Mouse (Mus musculus) 416B (cell line): ENCODE results near the gene Bloc1s5.

Source experiments
- DNase-seq: peaks from one replicate; pipeline ENCODE4 v3.0.0; 2011; ENCODE audit warnings: low read depth

The Bloc1s5 gene

DNA sequence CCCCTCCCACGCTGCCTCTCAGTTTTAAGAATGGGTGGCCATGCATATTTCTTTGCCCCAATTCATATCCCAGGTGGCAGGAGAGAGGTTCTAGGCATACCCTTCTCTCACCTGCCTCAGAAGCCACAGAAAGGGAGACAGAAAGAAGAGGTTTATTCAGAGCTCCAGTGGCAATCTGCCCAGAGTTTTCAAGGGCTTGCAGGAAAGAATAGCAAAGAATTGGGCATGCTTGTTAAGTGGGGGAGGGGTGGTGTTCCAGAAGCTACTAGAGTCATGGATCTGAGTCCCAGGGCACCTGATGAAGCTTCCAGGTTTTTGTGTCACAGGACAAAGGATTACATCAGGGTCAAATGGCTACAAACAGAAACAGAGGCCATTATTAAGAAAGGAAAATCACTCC, 61.6 kb downstream of the Bloc1s5 start:
- no peak for DNase-seq

GRCm38 (mm10) chr13:38565245-38565644, 69.7 kb downstream of the Bloc1s5 start:
- no peak for DNase-seq

DNA sequence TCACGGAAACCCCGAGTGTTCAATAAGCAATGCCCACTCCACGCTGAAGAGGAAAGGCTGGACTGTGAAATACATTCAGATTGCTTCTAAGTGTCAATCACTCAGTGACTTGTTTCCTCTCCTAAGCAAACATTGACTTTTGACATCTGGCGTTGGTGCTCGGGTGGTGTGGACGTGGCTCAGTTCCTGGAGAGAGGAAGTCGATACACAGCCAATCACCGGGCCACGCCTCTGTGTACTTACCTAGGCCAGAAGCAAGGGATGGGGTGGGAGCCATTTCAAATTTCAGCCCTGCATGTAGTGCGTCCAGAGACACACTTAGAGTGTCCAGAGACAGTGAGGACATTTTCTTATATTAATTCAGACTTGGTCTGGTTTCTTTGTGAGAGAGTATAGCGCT, 80.3 kb downstream of the Bloc1s5 start:
- no peak for DNase-seq

GRCm38 (mm10) chr13:38554210-38554609, 80.7 kb downstream of the Bloc1s5 start:
- no peak for DNase-seq

- no peak for DNase-seq
These were observed 86.2 kb downstream of the Bloc1s5 start for GRCm38 (mm10) chr13:38548681-38549080.

- no peak for DNase-seq
These were observed 87.2 kb downstream of the Bloc1s5 start for GRCm38 (mm10) chr13:38547717-38548116.

DNA sequence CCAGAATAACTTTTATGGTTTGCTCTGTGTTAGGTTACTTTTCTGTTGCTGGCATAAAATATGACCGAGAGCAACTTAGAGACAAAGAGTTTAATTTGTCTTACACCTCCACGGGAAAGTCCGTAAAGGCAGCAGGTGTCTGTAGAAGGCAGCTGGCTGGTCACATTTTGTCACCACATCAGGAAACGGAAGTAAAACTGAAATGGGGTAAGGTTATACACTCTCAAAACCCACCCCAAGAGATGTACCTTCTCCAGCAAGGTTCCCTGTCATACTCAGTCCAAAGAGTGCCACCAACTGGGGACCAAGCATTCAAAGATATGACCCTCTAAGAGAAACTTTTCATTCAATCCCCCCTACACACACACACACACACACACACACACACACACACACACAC, 88.2 kb downstream of the Bloc1s5 start:
- no peak for DNase-seq

GRCm38 (mm10) chr13:38545460-38545859, 89.4 kb downstream of the Bloc1s5 start:
- no peak for DNase-seq

DNA sequence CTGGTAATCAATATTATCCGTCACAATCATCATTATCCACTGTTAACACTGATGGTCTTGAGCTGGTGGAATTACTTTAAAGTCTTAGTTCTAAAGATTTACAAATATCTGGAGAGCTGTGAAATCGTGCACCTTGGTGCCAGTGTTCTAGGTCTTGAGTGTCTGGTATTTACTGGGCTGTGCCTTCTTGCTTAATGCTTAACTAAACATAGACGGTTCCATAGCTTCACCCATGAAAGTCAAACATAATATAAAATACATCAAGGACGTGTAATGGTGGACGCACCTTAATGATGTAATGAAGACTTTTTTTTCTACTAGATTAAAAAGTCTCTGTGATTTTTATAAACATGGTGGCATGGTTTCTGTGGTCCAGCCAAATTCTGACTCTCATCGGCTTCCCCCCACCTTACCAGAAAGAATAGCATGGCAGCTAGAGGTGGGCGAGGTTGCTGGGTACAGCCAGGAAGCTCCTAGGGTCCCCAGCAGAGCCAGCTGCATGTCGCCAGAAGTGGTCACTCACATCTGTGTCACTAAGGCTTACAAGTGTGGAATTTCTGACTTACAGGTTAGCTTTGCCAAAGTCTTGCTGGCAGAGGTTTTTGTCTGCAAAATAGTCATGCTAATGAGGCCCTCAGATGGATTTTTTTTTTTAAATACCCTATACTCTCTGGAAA, 90.0 kb downstream of the Bloc1s5 start:
- no peak for DNase-seq

- no peak for DNase-seq
These were observed 91.3 kb downstream of the Bloc1s5 start for GRCm38 (mm10) chr13:38543455-38544125.
